Mouse (Mus musculus): ENCODE results near the gene Tmem132b.
A peak's percentile ranks its signal among the peaks of the same experiment; 100 is the strongest.

The Tmem132b gene

DNA sequence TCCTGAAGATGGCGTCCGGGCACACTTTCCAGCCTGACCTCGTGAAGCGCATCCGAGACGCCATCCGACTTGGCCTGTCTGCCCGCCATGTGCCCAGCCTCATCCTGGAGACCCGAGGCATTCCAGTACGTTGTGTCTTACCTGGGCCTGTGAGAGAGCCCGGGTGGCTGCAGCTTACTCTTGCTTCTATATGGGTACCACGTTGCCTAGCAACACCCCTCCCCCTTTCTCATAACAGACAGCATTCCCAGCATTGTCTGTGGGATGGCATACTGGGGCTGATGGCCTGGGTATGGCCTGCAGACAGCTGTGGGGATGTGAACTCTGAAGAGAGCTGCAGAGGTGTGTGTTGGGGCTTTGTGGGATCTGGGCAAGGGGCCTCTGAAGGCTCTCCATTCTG lies 16.6 kb upstream of the Tmem132b start:
- DNase-seq (ENCODE audit: low read depth, low spot score), result peak; percentile 48

DNA sequence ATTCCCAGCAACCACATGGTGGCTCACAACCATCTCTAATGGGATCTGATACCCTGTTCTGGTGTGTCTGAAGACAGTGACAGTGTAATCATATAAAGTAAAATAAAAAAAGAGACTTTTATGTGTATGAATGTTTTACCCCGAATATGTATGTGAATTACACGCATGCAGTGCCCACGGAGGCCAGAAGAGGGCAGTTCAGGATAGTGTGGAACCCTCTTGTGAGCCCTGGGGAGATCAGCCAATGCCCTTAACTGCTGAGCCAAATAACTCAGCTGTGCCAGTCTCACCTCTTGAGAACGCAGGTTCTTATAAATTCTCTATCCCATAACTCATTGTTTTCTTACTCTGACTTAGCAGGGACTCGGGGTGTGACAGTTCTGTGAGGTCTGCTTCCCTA lies 12.9 kb upstream of the Tmem132b start:
- peak; percentile 78 for DNase-seq (ENCODE audit: low read depth, low spot score)

DNA sequence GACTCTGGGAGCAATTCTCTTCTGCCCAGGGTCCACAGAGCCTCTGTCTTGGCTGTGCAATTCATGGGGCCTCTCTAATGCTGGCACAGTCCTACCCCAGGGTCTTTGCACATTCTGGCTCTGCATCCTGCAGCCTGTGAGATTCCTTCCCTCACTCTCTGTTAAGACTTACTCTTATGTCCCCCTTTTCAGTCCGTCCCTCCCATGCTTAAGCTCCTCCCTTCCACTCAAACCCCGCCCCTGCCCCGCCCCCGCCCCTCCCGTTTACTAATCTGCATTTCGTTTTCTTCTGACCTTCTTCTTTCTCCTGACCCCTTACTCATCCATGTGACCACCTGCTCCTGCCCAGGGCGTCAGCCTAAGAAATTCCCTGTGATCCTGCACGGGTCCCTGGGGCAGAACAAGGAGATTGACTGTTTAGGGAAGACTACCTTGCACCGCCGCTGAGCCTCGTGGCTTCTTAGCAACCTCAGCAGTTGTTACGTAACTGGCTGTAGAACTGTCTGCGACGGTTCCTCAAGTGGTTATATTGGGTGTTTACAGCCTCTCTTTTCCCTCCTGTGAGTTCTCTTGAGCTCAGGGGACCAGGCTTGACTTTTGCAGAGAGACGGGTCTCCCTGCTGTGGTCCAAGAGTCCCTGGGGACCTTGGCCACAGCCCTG lies 10.5 kb upstream of the Tmem132b start:
- peak; percentile 83 for DNase-seq (ENCODE audit: low read depth, low spot score)

DNA sequence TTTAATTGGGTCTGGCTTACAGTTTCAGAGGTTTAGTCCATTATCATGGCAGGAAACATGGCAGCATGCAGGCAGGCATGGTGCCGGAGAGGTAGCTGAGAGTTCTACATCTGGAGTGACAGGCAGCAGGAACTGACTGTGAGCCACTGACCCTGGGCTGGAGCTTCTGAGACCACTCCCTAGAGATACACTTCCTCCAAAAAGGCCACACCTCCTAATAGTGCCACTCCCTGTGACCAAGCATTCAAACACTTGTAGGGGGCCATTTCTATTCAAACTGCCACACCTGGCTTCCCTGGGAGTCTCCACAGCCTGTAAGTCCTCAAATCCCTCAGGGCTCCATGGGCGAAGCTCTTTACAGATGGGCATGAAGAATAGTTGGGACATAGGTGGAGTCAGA lies 8.2 kb upstream of the Tmem132b start:
- no peak for DNase-seq (ENCODE audit: low read depth, low spot score)

DNA sequence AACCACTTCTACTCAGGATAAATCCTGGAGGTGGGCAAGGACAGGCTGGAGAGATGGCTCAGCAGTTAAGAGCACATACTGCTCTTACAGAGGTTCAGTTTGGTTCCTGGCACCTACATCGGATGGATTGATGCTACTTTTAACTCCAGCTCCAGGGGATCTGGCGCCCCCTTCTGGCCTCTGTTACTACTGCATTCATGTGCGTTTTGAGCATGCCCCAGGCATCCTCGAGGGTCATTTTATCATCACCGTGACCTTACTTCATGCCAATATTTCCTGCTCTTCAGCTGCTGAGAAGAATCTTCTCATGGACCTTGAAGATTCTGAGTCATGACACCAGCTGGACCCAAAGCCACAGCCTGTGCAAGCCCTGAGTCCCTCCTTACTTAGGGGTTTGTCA lies 6.1 kb upstream of the Tmem132b start:
- no peak for DNase-seq (ENCODE audit: low read depth, low spot score)

DNA sequence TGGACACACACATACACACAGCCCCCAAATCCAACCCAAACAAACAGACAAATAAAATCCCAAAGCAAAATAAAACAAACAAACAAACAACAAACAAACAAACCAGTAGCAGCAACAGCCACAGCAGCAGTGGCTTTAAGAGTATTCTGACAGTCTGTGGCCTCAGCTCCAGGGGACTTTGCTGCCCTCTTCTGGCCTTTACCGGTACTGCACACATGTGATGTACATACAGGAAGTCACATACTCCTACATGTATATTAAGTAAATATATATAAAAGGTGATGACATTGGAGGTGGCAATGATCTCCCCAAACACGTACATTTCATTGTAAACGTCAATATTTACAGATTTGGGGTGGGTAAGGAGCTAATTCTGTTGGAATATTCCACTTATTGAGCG lies 5.1 kb upstream of the Tmem132b start:
- no peak for DNase-seq (ENCODE audit: low read depth, low spot score)

DNA sequence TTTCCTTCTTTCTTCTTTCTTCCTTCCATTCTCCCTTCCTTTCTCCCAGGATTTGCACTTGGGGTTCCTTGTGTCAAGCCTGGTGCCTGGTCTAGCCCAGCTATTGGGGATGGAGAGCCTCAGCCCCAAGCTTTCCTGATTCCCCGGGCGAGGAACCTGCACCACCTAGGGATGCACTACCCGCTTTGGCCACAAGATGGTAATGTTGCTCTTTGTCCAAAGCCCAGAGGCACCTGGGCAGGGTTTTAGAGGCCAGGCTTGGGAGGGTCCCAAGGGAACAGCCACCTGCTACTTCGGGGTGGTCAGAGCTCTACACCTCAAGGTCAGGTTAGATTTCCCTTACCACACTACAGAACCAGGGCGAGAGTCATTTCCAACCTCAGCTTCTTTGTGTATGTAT lies 2.5 kb upstream of the Tmem132b start:
- peak; percentile 74 for DNase-seq (ENCODE audit: low read depth, low spot score)

DNA sequence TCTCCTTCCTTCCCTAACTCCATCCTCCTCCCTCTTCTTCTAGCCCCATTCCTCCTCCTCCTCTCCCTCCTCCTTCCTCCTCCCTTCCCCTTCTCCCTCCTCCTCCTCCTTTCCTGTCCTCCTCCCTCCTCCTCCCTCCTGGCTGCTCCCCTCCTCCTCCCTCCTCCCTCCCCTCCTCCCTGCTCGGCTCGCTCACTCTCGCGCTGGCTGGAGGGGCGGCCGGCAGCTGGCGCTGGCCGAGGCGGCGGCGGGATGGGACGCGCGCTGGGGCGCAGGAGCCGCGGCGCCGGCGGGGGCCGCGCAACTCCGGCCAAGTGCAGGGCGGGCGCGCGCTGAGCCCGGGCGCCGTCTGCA lies 594 bp downstream of the Tmem132b start:
- peak; percentile 91 for DNase-seq (ENCODE audit: low read depth, low spot score)

DNA sequence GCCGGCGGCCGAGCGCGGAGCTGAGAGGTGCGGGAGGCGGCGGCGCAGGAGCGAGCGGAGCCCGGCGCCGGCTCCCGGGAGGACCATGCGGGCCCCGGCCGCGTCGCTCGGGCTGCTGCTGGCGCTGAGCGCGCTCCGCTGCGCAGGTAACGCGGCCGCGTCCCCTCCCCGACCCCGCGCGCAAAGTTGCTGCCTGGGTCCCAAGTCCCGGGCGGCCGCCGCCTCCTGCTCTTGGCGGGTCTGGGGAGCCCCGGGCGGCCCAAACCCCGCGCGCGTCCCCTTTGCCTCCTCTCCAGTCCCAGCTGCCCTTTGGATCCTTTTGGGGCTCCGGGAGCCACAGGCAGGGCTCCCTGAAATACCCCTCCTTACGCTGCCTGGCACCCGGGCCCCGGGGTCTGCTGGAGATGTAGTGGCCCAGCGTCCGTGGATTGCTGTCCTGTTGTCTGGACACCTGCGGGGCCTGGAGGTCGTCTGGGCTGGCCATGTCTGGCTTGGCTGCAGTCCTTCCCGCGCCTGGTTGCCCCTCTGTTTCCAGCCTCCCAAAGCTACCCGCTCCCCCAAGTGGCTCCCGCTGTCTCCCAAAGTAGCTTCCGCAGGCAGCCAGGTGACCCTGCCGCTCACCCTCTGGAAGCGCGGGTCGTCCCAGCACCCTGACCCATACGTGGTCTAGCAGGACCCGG lies 1.1 kb downstream of the Tmem132b start:
- DNase-seq (ENCODE audit: low read depth, low spot score), result no peak

DNA sequence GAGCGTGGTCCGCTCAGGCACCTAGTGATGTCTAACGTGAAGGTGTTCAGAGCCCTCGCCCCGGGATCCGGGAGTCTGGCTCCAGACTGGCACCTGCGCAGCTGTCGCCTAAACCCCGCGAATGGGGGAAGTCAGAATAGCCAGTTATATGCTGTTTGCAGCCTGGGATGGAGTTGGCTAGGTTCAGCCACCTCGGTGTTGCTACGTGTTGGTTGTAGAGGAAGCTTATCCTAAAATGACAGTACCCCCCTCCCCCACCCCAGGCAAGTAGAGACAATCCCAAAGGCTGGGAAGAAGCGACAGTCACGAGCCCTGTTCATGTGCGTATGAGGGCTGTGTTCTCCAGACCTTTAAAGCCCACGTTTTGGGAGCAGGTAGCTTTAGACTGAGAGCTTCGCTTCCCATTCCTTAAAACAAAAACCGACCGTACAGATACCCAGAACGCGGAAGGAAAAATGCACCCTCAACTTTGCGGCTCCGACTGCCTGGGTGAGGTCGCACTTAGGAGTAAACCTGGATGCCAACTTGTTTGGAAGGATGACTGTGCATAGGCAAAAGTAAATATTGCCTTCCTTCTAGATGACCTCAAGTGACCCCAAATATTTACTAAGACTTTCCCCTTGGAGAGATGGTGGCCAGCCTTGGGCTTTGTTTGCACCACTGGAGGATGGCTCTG lies 1.8 kb downstream of the Tmem132b start:
- peak; percentile 86 for DNase-seq (ENCODE audit: low read depth, low spot score)

DNA sequence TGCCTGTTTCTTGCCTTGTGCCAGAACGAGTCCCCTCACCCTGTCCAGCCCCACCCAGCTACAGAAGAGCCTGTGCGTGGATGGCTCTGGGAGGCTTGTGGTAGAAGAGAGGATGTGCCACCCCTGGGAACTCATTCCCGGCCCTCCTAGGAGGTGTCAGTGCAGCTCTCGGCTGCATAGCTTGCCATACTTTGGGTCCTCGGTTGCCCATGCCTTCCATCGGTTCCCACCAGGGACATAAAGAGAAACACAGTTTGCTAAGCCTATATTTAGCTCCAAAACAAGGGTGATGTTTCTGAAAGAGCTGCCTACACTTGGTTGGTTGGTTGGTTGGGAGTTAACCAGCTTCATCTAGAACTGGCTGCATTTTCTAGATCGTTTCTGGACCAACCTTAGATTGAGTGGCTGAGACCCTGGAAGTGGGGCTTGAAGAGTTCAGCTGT lies 2.6 kb downstream of the Tmem132b start:
- peak; percentile 68 for DNase-seq (ENCODE audit: low read depth, low spot score)

DNA sequence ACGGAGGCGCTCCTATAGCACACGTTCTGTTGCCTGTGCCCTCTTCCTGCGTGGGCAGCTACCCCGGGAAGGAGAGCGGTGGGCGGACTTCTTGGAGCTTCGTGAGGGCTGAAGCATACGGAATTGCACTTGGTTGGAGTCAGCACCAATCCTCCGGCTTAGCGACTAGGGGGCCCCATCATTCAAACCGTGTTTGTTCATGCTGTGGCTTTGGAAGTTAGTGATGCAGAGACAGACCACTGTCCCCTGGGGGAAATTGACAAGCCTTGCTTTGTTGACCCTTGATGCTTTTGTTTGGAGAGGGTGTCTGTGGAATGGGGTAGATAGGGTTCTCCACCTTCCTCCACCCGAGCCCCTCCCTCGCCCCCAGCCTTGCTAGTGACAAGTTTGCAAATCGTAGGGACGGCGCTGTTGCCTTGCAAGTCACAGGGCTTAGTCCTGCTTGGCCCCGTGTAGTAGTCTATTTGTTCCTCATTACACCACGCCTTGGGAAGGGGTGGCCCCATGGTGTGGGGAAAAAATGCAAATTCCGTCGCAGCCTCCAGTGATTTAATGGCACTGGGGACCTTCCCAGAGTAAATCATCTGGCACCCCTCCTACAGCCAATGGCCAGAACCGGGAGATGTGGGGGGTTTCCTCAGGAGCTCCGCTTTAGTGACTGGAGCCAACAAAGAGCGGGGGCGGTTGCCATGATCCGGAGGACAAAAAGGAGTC lies 3.2 kb downstream of the Tmem132b start:
- peak; percentile 87 for DNase-seq (ENCODE audit: low read depth, low spot score)

DNA sequence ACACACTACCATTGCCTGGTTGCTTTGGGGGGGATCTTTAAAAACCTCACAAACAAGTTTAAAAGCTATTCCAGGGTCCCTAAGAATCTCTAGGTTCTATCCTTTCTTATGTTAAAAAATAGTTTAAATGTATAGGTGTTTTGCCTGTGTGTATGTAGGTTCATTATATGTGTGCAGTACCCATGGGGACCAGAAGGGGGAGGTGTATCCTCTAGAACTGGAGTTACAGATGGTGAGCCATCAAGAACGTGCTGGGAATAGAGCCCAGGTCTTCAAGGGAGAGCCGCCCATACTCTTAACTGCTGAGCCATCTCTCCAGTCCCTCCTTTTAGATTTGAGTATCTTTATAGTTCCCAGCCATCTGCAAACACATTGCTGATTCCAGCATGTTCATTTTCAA lies 13.5 kb downstream of the Tmem132b start:
- DNase-seq (ENCODE audit: low read depth, low spot score), result no peak

DNA sequence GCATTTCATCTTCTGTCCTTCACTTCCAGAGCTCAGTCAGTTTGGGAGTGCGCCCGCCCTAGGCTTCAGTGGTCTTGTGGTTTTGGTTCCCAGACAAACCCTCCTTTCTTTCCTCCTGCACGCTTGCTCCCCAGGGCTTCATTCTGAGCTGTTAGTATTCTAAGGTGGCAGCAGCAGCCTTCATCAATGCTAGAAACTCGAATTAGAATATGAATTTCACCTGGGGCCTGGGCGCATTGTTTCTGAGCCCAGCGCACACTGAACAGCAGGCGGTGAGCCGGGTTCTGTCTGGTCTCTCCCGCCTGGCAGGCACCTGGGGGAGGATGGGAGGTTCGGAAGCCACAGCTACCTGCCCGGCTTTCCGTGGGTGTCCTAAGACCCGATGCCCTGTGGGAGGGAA lies 14.7 kb downstream of the Tmem132b start:
- DNase-seq (ENCODE audit: low read depth, low spot score), result no peak

DNA sequence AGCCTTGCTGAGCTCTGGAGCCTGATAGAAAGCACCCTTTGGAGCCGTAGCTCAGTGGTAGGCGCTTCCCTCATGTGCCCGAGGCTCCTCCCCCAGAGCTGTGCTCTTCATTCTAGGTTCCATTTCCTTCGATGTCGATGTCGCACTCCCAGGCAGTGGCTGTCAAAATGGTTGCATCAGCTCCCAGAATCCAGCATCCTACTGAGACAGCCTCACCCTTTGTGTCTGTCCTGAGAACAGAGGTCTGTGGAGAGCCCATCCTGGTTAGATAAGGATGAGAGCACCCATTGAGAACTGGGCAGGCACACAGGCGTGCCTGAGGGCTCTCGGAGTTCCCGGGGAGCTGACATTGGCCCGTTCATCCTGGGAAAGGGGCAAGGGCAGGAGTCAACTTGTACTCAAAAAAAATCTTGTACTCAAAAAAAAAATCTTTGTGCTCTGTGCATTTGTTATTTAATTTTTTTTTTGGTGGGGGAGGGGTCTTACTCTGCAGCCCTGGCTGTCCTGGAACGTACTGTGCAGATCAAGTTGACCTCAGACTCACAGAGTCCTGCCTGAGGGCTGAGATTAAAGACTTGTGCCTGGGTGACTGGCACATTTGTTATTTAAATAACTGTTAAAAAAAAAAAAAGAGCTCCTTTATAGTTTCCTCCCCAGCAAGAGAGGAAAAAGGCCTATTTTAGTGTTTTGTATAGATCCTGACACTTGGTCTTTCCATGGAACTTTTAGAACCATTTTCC lies 18.3 kb downstream of the Tmem132b start:
- DNase-seq (ENCODE audit: low read depth, low spot score), result peak; percentile 41

DNA sequence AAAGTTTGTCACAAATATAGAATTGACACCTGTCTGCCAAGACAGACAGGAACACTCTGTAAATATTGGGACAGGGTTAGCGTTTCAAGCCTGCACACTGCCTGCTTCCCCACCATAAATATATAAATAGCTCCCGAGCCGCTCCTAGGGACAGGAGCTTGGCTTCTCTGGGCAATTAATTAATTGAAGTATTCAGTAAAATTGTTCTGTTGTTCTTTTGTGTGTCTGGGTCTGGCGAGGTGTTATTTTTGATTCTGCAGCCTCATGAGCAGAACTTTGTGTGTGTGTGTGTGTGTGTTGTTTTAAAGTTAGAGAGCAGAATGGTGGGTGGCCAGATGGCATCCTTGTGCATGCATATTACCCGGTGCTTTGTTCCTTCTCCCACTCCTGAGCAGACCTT lies 24.2 kb downstream of the Tmem132b start:
- peak; percentile 57 for DNase-seq (ENCODE audit: low read depth, low spot score)

DNA sequence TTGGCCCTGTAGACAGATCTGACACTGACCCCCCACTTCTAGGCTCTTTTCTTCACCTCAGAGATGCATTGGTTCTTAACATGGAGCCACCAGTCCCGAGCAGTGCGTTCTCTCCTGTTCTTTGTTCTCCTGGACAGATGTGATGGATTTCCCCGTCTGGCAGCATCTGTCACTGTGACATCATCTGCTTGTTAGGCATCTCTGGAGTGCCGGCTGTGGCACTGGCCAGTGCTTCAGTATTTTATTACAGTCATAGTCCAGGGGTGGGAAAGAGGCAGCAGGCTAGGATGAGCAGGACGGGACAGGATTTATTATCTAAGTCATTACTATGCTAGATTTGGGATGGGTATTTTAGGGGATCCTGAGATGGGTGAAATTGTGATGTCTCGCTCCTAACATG lies 31.9 kb downstream of the Tmem132b start:
- DNase-seq (ENCODE audit: low read depth, low spot score), result peak; percentile 48

DNA sequence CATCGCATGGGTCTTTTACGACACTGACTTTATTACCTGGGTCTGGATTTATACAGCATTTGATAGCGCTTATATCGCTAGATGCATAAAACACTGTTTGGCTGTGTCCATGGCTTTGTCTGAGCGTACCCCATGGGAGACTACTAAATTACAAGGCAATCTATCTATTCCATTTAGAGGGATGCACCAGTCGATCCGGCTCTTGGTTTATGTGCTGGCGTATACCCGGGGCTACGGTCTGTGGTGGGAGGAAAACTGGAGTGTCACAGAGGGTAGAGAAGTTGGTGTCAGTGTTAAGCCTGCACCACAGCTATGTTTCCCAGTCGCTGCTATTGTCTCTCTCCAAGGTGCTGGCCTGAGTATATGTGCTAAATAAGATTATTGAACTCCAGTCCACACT lies 34.2 kb downstream of the Tmem132b start:
- no peak for DNase-seq (ENCODE audit: low read depth, low spot score)

DNA sequence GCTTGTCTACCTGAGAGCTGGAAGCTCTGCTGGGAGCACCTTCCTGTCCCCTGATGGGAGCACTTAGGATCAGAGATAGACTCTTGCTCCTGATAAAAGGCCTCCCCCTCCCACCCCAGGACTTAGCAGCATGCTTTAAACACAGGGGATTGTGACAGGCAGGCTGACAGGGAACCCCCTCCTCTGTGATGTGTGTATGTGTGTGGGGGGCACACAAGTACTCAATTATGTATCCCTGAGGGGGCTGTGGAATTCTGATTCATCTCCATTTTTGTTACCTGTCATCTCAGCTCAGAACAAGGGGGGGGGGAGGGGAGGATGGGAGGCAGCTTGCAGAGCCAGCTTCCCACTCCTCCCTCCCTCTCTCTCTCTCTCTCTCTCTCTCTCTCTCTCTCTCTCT lies 36.9 kb downstream of the Tmem132b start:
- DNase-seq (ENCODE audit: low read depth, low spot score), result peak; percentile 48

DNA sequence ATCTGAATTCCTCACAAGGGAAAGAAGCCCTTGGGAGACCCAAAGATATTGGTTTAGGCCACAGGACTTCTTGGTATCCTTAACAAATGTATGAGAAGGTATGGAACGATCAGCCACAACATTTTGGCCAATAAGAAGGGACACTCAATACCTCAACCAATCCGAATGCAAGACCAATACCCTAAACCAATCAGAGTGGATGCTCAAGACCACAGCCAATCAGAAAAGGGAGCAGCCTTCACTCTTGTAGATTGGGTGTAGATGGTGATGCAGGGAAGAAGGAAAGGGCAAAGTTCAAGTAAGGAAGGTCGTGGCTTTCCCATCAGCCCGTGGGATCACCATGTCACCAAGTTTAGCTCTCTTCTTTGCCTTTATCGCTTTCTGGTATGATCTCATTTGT lies 40.4 kb downstream of the Tmem132b start:
- no peak for DNase-seq (ENCODE audit: low read depth, low spot score)

DNA sequence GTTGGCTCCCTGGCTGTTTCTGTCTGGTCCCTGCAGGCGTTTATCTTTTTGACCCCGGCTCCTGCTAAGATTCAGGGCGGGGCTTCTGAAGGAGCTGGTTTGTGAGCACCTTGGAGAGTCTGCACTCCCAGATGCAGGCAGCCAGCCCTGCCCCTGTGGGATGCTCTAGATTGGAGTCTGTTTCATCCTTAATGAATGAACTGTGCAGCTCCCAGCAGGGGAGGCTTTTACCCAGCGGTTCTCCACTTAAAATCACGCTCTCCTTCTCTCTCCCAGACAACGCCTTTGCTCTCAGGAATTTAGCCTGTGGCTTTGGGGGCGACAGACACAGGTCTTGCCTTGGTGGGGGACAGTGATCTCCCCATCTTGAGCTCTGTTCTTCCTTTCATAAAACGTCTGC lies 43.3 kb downstream of the Tmem132b start:
- DNase-seq (ENCODE audit: low read depth, low spot score), result peak; percentile 51

DNA sequence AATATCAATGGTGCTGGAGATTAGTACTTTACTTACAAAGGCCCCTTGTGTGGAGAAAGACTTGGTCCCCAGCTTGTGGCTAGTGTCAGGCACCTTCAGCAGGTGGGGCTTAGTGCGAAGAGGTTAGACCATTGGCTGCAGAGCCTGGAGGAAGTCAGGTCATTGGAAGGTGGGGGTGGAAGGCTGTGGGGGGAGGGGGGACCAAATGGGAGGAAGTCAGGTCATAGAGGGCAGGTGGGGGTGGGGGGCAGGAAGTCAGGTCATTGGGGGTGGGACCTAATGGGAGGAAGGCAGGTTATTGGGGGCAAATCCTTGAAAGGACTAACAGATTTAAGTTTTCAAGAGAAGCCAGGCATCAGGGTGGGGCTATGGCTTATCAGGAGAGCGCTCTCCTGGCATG lies 44.3 kb downstream of the Tmem132b start:
- no peak for DNase-seq (ENCODE audit: low read depth, low spot score)
